Mouse (Mus musculus) testis, postnatal 14 days (tissue): ENCODE results near the gene Cdkal1.

Experiments used
- DNase-seq: peaks from one replicate; pipeline ENCODE4 v3.0.0; 2021; ENCODE audit warnings: low spot score

Cdkal1 gene

GRCm38 (mm10) chr13:29699896-29700295, 155.6 kb downstream of the Cdkal1 start:
- DNase-seq, result no peak

GRCm38 (mm10) chr13:29698307-29698985, 157.0 kb downstream of the Cdkal1 start:
- no peak for DNase-seq

GRCm38 (mm10) chr13:29697230-29697629, 158.2 kb downstream of the Cdkal1 start:
- no peak for DNase-seq

- no peak for DNase-seq
Measured at GRCm38 (mm10) chr13:29690734-29691133, 164.7 kb downstream of the Cdkal1 start.

- DNase-seq, result no peak
Measured at GRCm38 (mm10) chr13:29688851-29689250, 166.6 kb downstream of the Cdkal1 start.

- DNase-seq, result no peak
Measured at GRCm38 (mm10) chr13:29687872-29688271, 167.6 kb downstream of the Cdkal1 start.

GRCm38 (mm10) chr13:29679479-29680186, 175.8 kb downstream of the Cdkal1 start:
- no peak for DNase-seq

- no peak for DNase-seq
Measured at GRCm38 (mm10) chr13:29677559-29677958, 177.9 kb downstream of the Cdkal1 start.

- no peak for DNase-seq
Measured at GRCm38 (mm10) chr13:29670626-29671025, 184.8 kb downstream of the Cdkal1 start.

GRCm38 (mm10) chr13:29663908-29664307, 191.6 kb downstream of the Cdkal1 start:
- DNase-seq, result no peak

GRCm38 (mm10) chr13:29655841-29656365, 199.6 kb downstream of the Cdkal1 start:
- no peak for DNase-seq

- no peak for DNase-seq
Measured at GRCm38 (mm10) chr13:29653407-29653806, 202.1 kb downstream of the Cdkal1 start.

GRCm38 (mm10) chr13:29652791-29653190, 202.7 kb downstream of the Cdkal1 start:
- DNase-seq, result no peak

GRCm38 (mm10) chr13:29650576-29651236, 204.8 kb downstream of the Cdkal1 start:
- no peak for DNase-seq

- DNase-seq, result no peak
Measured at GRCm38 (mm10) chr13:29649593-29649992, 205.9 kb downstream of the Cdkal1 start.

- DNase-seq, result no peak
Measured at GRCm38 (mm10) chr13:29642226-29642625, 213.2 kb downstream of the Cdkal1 start.

GRCm38 (mm10) chr13:29641200-29641599, 214.3 kb downstream of the Cdkal1 start:
- DNase-seq, result no peak

- DNase-seq, result no peak
Measured at GRCm38 (mm10) chr13:29640186-29640585, 215.3 kb downstream of the Cdkal1 start.

GRCm38 (mm10) chr13:29638303-29638702, 217.2 kb downstream of the Cdkal1 start:
- DNase-seq, result no peak

- no peak for DNase-seq
Measured at GRCm38 (mm10) chr13:29637788-29638187, 217.7 kb downstream of the Cdkal1 start.

GRCm38 (mm10) chr13:29635581-29635980, 219.9 kb downstream of the Cdkal1 start:
- no peak for DNase-seq

GRCm38 (mm10) chr13:29631342-29631741, 224.1 kb downstream of the Cdkal1 start:
- DNase-seq, result no peak

- no peak for DNase-seq
Measured at GRCm38 (mm10) chr13:29628607-29629006, 226.9 kb downstream of the Cdkal1 start.
